ENCODE assay signal across 8 mouse cellular contexts in the genomic region with DNA sequence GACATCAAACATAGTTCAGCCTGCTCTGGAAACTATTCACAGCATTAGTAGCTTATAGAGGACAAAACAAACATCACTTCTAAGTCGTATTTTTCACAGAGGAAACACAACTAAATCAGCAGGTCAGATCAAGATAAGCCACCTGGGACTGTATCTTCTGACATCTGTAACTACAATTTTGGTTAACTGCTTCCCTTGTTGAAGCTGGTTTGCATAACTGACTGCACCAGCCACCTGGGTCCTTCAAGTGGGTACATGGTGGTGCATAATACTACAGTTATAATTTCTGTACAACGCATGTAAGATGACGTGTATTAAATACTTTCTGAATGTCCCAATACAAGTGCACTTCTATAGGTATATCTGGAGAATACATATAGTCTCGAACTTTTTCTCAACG. TPM values are rescaled to one million over a fixed set of nuclear protein-coding genes. Genes with fewer than 3 reads are reported as not detected.
DNase-seq lines count a peak whose midpoint lies in the region; ATAC-seq and TF ChIP-seq lines count a peak whose summit lies in the region.

No protein-coding gene starts in this region.

- no peak for ATAC-seq in forebrain, postnatal 0 days
- ATAC-seq in cerebellum, adult (ENCODE audit: insufficient number of reproducible peaks, low FRiP score, low TSS enrichment) = no peak

- peak; percentile 1 for DNase-seq in embryo, embryonic 11 days
- no peak for DNase-seq in embryo, embryonic 10 days (ENCODE audit: low spot score)
- peak; percentile 77 for DNase-seq in A20 (ENCODE audit: low read depth, low spot score)
- no peak for DNase-seq in forebrain, postnatal 0 days
- no peak for DNase-seq in midbrain, embryonic 10.5 days (ENCODE audit: low spot score)
- DNase-seq in yolk sac, embryonic 10.5 days (ENCODE audit: low spot score) = no peak
- no peak for DNase-seq in right cerebral cortex, adult 18-20 months

- H3K36me3 ChIP-seq in forebrain, postnatal 0 days (ENCODE audit: insufficient read depth) = peaks cover 23% of the 10 kb centered on the region
- peaks cover 29% of the 10 kb centered on the region for H3K36me3 ChIP-seq in midbrain, embryonic 10.5 days

- no peaks in the 10 kb centered on the region for H3K9me3 ChIP-seq in forebrain, postnatal 0 days (ENCODE audit: low read length)
- H3K9me3 ChIP-seq in midbrain, embryonic 10.5 days (replicated peaks) = no peaks in the 10 kb centered on the region

- no peaks in the 10 kb centered on the region for H3K27me3 ChIP-seq in forebrain, postnatal 0 days (ENCODE audit: insufficient read depth, low read length)
- no peaks in the 10 kb centered on the region for H3K27me3 ChIP-seq in midbrain, embryonic 10.5 days (ENCODE audit: low read depth, poor library complexity, severe bottlenecking)

- TF ChIP-seq CTCF in forebrain, postnatal 0 days (IDR thresholded peaks at IDR 0.05; ENCODE audit: low read depth) = no peak

- peak overlapping the region; percentile 79 for H3K4me3 ChIP-seq in forebrain, postnatal 0 days (ENCODE audit: low read depth, low read length)
- peak overlapping the region; percentile 83 for H3K4me3 ChIP-seq in midbrain, embryonic 10.5 days

- H3K4me1 ChIP-seq in forebrain, postnatal 0 days (ENCODE audit: insufficient read depth) = peaks cover 23% of the 10 kb centered on the region
- peaks cover 40% of the 10 kb centered on the region for H3K4me1 ChIP-seq in midbrain, embryonic 10.5 days

- H3K27ac ChIP-seq in forebrain, postnatal 0 days (ENCODE audit: low read depth, low read length) = no peak overlapping the region
- no peak overlapping the region for H3K27ac ChIP-seq in midbrain, embryonic 10.5 days (replicated peaks)

- WGBS in forebrain, postnatal 0 days = 49% methylated on average over 5 of the region's 5 CpGs
- 57% methylated on average over 5 of the region's 5 CpGs for WGBS in midbrain, embryonic 10.5 days

- no peak overlapping the region for H3K9ac ChIP-seq in forebrain, postnatal 0 days

- H3K4me2 ChIP-seq in forebrain, postnatal 0 days (ENCODE audit: low read depth) = peak overlapping the region; percentile 83

RNA-seq across cellular contexts. Expression of gene Lig4, which starts 2.2 kb away (rescaled TPM):
- 3.1 and 3.6 TPM in 2 replicates for total RNA-seq in forebrain, postnatal 0 days (2014; rRNA removed)
- 4.0 and 6.4 TPM in 2 replicates for polyA plus RNA-seq in forebrain, postnatal 0 days (2015; fragmentation: Nextera tagmentation; extraction: Ambion mirVana)
- polyA plus RNA-seq in midbrain, embryonic 10.5 days (2016; fragmentation: Nextera tagmentation; extraction: Ambion mirVana) = 7.4 and 8.2 TPM in 2 replicates

RNA-seq across cellular contexts. Expression of gene Abhd13, which starts 2.2 kb away (rescaled TPM):
- 25.0 and 30.9 TPM in 2 replicates for total RNA-seq in forebrain, postnatal 0 days (2014; rRNA removed)
- polyA plus RNA-seq in forebrain, postnatal 0 days (2015; fragmentation: Nextera tagmentation; extraction: Ambion mirVana) = 13.0 TPM in 2 replicates
- 14.3 and 15.2 TPM in 2 replicates for polyA plus RNA-seq in midbrain, embryonic 10.5 days (2016; fragmentation: Nextera tagmentation; extraction: Ambion mirVana)

RNA-seq across cellular contexts. Expression of gene Tnfsf13b, which starts 31.0 kb away (rescaled TPM):
- 0.31 and 0.33 TPM in 2 replicates for total RNA-seq in forebrain, postnatal 0 days (2014; rRNA removed)
- 0.30 and 0.36 TPM in 2 replicates for polyA plus RNA-seq in forebrain, postnatal 0 days (2015; fragmentation: Nextera tagmentation; extraction: Ambion mirVana)
- 0.04 and 0.15 TPM in 2 replicates for polyA plus RNA-seq in midbrain, embryonic 10.5 days (2016; fragmentation: Nextera tagmentation; extraction: Ambion mirVana)

Comparison
In these comparisons a context has a peak if more than half of its experiments do, and no peak if none do; other contexts are left out.
1. DNase-seq: peak in embryo, embryonic 11 days (single experiment) and A20 (single experiment); none in embryo, embryonic 10 days (single experiment), forebrain, postnatal 0 days (single experiment), midbrain, embryonic 10.5 days (single experiment), yolk sac, embryonic 10.5 days (single experiment) and right cerebral cortex, adult 18-20 months (single experiment).